Mouse (Mus musculus): ENCODE data around the gene Siglecg.

GRCm38 (mm10) chr7:43427406-43427805 lies 19.4 kb downstream of the Siglecg start, which contains the start of gene Lim2:
- TF ChIP-seq CTCF (IDR thresholded peaks at IDR 0.05; ENCODE audit: low read depth): no peak
- TF ChIP-seq EP300 (optimal IDR thresholded peaks at IDR 0.05): no peak

All from stomach, postnatal 0 days (tissue).